Mouse (Mus musculus) heart, postnatal 10 days (tissue): ENCODE data around the gene Klhl7. TPM values are rescaled to one million over a fixed set of nuclear protein-coding genes. Genes with fewer than 3 reads are reported as not detected.

Experiments
- DNase-seq, 2 experiments: peaks; one replicate each; pipeline ENCODE4 v3.0.0; 2021
- intact Hi-C: fragments of 180-260 bp; cut with DNase I; formaldehyde crosslinking; loops from one replicate; pipeline ENCODE4 v1.15.1; 2025
- total RNA-seq, 2 experiments: library from RNA; stranded (reverse); gene quantifications; 2 replicates each; pipeline ENCODE4 v1.2.3; 2021

The Klhl7 gene
- 10 to 100 TPM; 51.7 to 54.8 TPM for total RNA-seq

DNA sequence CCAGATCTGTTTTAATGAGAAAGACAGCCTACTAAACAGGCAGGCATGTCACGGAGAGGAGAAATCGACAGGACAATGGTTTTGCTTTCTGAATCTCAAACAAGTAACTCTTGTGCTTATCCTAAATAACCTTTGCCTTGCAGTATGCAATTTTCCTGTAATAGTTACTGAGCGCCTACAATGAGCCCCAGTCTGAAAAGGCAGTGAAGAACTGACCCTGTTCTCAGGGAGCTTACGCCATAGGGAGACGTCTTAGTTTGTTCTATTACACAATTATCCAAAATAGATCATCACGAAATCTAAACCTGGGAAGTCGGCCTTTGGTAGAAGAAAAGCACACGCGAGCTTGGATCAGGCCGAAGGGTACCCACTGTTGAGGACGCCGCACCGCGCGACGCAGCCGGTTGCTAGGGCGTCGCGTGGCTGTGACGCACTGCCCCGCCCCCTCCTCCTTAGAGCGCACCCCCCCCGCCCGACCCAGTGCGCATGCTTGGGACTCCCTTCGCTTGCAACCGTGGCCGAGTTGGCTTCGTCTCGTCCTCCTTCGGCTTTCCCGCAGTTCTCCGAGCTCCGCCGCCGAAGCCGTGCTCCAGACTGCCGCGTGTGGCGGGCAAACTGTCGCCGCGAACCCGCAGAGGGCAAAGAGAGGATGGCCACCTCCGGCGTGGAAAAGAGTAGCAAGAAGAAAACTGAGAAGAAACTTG lies at the start of gene Klhl7:
Gene Klhl7 (plus strand): TSS at position 500 of the 704 bp plus-strand sequence.
- DNase-seq: peak; percentile 88 to 90
- intact Hi-C loops: loop anchor here (2.0 kb wide), 1 partner anchor 65 kb away; the partner anchor contains the start of gene Nupl2

DNA sequence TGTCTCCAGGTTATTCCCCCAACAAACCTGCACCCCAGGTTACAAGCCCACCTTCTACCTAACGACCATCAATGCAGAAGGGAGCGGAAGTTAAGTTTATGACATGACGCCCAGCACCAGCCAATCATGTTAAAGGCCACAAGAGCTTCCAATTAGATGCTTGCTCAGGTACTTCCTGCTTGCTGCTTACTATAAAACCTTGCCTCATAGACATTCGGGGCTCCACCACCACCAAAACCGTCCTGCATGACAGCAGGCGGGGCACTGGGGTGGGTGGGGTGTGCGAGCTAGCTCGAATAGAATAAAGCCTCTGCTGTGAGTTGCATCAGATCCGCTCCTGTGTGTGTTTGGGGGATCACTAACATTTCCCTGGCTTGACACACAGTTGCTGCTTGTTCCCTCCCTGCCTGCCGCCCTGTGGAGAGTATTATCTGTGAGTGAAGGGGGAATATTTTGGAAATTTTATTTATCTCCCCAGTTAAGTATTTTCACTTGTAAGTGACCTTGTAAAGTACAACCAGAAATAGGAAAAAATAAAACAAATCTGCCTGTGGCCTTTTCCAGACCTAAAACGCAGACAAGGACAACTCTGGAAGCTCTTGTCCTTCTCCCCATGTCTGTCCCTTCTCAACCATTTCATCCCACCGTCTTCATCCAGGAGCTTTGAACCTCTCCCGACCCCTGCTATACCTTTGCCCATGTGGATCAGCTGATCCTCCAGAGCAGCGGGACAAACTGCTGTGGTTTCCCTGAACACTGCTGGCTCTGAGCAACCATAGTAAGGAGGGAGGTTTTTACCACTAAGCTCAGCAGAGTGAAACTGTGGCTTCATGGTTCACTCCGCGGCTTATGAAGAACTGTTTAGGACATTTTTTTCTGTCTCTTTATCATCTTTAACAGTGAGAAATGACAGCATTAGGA lies 48.4 kb upstream of the Klhl7 start:
- DNase-seq: peak in 1 of 2 experiments; percentile 21
- intact Hi-C loops: no loop called here

- intact Hi-C loops: loop anchor here (1.0 kb wide), 1 partner anchor 203 kb away; no protein-coding TSS in a partner anchor
- DNase-seq: peak; percentile 69 to 83
These were observed 46.9 kb upstream of the Klhl7 start for GRCm38 (mm10) chr5:24053245-24054190.

DNA sequence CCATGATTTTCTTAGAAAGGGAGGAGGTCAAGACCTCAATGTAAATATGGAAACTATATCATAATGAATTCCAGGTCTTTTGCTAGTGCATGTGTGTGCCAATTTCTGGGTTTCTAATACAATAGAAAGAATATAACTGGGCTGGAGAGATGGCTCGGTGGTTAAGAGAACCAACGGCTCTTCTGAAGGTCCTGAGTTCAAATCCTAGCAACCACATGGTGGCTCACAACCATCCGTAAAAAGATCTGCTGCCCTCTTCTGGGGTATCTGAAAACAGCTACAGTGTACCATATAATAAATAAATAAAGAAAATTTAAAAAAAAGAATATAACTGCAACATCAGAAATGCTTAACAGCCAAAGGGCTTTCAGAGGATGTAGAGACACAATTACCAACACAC lies 46.0 kb upstream of the Klhl7 start:
- no peak for DNase-seq
- intact Hi-C loops: no loop called here

DNA sequence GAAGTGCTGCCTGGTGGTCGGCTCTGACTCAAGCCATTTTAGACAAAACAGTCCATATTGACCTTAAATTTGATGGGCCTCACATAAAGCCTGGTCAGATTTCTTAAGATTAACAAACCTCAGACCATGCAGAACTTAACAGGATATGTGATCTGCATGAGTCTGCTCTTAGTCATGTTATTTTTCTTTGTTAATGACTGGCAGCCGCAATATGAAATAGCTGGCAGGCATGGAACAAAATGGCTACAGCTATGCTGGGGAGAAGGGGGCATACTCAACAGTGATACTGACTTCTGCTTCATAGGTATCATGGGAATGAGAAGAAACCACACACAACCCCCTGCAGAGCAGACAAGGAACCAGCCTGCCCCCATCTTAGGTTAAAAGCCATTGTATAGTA lies 43.5 kb upstream of the Klhl7 start:
- intact Hi-C loops: no loop called here
- no peak for DNase-seq

GRCm38 (mm10) chr5:24057592-24057991 lies 42.8 kb upstream of the Klhl7 start:
- intact Hi-C loops: no loop called here
- no peak for DNase-seq

DNA sequence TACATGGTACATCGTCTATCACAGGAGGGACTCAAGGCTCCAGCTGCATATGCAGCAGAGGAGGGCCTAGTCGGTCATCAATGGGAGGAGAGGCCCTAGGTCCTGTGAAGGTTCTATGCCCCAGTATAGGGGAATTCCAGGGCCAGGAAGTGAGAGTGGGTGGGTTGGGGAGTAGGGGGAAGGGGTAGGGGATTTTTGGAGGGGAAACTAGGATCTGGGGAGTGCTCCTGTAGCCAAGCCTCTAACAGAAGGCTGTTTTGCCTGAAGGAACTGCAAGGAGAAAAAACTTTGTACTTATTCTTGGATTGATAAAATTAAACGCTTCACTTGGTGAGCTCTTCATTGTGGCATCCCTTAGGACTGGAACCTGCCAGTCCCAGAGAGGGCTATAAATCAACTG lies 39.5 kb upstream of the Klhl7 start:
- intact Hi-C loops: no loop called here

DNA sequence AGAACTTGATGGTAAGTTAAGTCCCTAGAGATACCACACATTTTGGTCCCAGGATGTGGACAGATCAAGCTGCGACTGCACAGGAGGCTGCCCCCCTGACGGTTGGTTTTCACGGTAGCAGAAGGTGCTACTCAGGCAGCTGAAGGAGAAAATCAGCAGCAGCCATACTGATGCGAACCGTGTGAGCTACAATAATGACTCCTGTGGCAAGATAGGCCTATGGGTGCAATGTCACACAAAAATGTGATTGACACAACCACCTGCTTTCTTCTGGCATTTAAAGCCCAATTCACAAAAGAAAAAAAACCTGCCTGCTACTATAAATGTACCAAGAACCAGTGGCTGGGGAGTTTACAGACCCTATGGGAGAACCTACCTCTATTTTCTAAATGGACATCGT lies 37.4 kb upstream of the Klhl7 start:
- DNase-seq: no peak
- intact Hi-C loops: no loop called here

More for the DNA sequence above, 39.5 kb upstream of the Klhl7 start:
- no peak for DNase-seq

- intact Hi-C loops: no loop called here
These were observed 36.9 kb upstream of the Klhl7 start for GRCm38 (mm10) chr5:24063545-24063944.

GRCm38 (mm10) chr5:24068955-24069354 lies 31.4 kb upstream of the Klhl7 start:
- no peak for DNase-seq
- intact Hi-C loops: no loop called here

More at GRCm38 (mm10) chr5:24063545-24063944, 36.9 kb upstream of the Klhl7 start:
- DNase-seq: no peak

DNA sequence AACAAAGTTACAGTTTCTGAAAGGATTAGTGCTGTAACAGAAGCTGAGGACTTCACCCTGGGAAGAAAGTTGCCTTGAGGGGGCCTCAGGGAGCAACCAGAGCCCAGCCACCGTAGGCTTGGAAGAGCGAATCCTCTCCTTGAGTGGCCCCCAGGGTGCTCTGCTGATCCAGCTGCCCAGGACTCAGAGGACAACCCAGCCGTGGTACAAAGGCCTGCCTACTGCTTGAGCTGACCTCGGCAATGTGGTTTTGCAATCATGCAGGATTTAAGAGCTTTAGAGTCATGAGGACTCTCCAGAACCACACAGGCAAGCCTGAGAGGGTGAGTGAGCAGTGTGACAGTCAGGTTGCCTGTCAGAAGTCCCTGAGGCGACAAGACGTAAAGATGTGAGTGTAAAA lies 28.4 kb upstream of the Klhl7 start:
- no peak for DNase-seq
- intact Hi-C loops: no loop called here

GRCm38 (mm10) chr5:24076986-24077718 lies 23.3 kb upstream of the Klhl7 start:
- peak; percentile 84 to 87 for DNase-seq
- intact Hi-C loops: loop anchor here (1.0 to 2.0 kb wide), 3 partner anchors 48 to 187 kb away; no protein-coding TSS in a partner anchor

- intact Hi-C loops: loop anchor here (1.0 to 2.0 kb wide), 4 partner anchors 49 to 223 kb away; no protein-coding TSS in a partner anchor
- no peak for DNase-seq
These were observed 22.6 kb upstream of the Klhl7 start for GRCm38 (mm10) chr5:24077739-24078306.

- no peak for DNase-seq
- intact Hi-C loops: loop anchor here (2.0 kb wide), 1 partner anchor 224 kb away; no protein-coding TSS in a partner anchor
These were observed 21.8 kb upstream of the Klhl7 start for GRCm38 (mm10) chr5:24078420-24079179.

- intact Hi-C loops: no loop called here
- no peak for DNase-seq
These were observed 19.6 kb upstream of the Klhl7 start for GRCm38 (mm10) chr5:24080826-24081225.

GRCm38 (mm10) chr5:24084835-24085234 lies 15.6 kb upstream of the Klhl7 start:
- intact Hi-C loops: no loop called here

GRCm38 (mm10) chr5:24086241-24086640 lies 14.2 kb upstream of the Klhl7 start:
- no peak for DNase-seq
- intact Hi-C loops: no loop called here

More at GRCm38 (mm10) chr5:24084835-24085234, 15.6 kb upstream of the Klhl7 start:
- no peak for DNase-seq

DNA sequence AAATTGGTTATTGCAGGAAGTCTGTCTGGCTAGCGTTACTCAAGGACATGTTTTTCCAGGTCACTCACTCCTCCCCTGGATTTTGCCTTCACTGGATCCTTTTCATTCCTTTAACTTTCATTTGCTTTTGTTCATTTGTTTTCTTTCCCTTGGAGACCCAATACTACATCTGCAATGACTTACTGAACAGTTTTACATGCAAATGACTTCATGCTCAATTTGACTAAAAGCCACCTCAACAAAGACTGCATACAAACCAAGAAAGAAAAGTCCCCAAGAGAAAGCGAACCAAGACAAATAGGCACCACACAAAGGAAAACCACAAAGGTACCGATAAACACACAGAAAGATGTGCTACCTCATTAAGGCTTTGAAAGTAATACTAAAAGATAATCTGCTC lies 13.5 kb upstream of the Klhl7 start:
- intact Hi-C loops: no loop called here
- no peak for DNase-seq
